ENCODE assay signal across 9 mouse cellular contexts in the genomic region with DNA sequence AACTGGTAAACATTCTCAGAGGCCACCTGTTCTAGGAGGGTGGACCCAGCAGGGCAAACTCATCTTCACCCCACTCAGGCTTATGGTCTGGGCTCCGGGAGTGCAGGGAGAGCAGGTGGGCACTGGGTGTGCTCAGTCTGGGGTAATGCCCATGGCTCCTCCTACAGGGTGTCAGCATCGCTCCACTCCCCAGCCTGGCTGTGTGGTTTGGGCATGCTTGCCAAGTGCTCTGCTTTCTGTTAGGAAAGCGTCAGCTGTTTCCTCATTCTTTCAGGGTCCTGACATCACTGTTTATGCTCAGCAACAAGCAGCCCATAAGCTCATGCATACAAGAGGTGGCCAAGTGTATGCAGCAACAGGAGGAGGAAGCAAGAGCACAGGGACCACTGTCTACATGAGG. TPM values are rescaled to one million over a fixed set of nuclear protein-coding genes. Genes with fewer than 3 reads are reported as not detected.
DNase-seq lines count a peak whose midpoint lies in the region; ATAC-seq and TF ChIP-seq lines count a peak whose summit lies in the region.
"Had no signal": no experiment of that assay in that cellular context is flagged by ENCODE, and none has a peak within 500 bp of the region (broad histone marks: within the 10 kb centered on the region; RNA-seq: fewer than 3 reads in every experiment).

No protein-coding gene starts in this region.

- 30% methylated on average over 3 of the region's 3 CpGs for WGBS in kidney, adult 2 months
- 69% methylated on average over 3 of the region's 3 CpGs for WGBS in limb, embryonic 12.5 days

- ATAC-seq in limb, embryonic 12.5 days (ENCODE audit: insufficient number of reproducible peaks, insufficient read depth, low FRiP score, low TSS enrichment, low read depth): peak; percentile 71

- H3K27me3 ChIP-seq in kidney, adult 2 months (replicated peaks; ENCODE audit: control insufficient read depth, insufficient read depth, low read length): no peaks in the 10 kb centered on the region
- no peaks in the 10 kb centered on the region for H3K27me3 ChIP-seq in limb, embryonic 12.5 days
- H3K27me3 ChIP-seq in splenic B cell, adult 2 months (ENCODE audit: control insufficient read depth, insufficient read depth, low read length, poor library complexity, severe bottlenecking): no peaks in the 10 kb centered on the region
- H3K27me3 ChIP-seq: liver, embryonic 13.5 days had no signal

- no peak overlapping the region for H3K9ac ChIP-seq in limb, embryonic 12.5 days (replicated peaks)
- H3K9ac ChIP-seq: liver, embryonic 13.5 days had no signal

- H3K4me1 ChIP-seq in kidney, adult 2 months (ENCODE audit: control insufficient read depth, insufficient read depth, low read length): no peaks in the 10 kb centered on the region
- H3K4me1 ChIP-seq in limb, embryonic 12.5 days (replicated peaks): peaks cover 19% of the 10 kb centered on the region

- H3K9me3 ChIP-seq in limb, embryonic 12.5 days: no peaks in the 10 kb centered on the region
- H3K9me3 ChIP-seq: liver, embryonic 13.5 days had no signal

- H3K36me3 ChIP-seq in kidney, adult 2 months (ENCODE audit: control insufficient read depth, insufficient read depth, low read length): no peaks in the 10 kb centered on the region
- no peaks in the 10 kb centered on the region for H3K36me3 ChIP-seq in limb, embryonic 12.5 days
- no peaks in the 10 kb centered on the region for H3K36me3 ChIP-seq in splenic B cell, adult 2 months (ENCODE audit: control insufficient read depth, insufficient read depth, low read length, poor library complexity, severe bottlenecking)
- H3K36me3 ChIP-seq: liver, embryonic 13.5 days had no signal

- no peak overlapping the region for H3K4me2 ChIP-seq in limb, embryonic 12.5 days
- H3K4me2 ChIP-seq: liver, embryonic 13.5 days had no signal

- H3K27ac ChIP-seq in kidney, adult 2 months (ENCODE audit: insufficient read depth, low read depth, low read length): no peak overlapping the region
- H3K27ac ChIP-seq in limb, embryonic 12.5 days: no peak overlapping the region
- H3K27ac ChIP-seq: liver, embryonic 13.5 days had no signal

- DNase-seq in kidney, adult 2 months: peak; percentile 55
- no peak for DNase-seq in kidney, adult 18-20 months
- peak; percentile 94 for DNase-seq in NIH3T3 (ENCODE audit: low read depth)
- DNase-seq in heart, adult 9 months (ENCODE audit: low spot score in 2 of 2): peak; percentile 66 to 73
- DNase-seq in splenic B cell, adult 2 months (ENCODE audit: low read depth, low spot score): peak; percentile 12
- DNase-seq in embryo, embryonic 10 days (ENCODE audit: low spot score): no peak
- no peak for DNase-seq in left cerebral cortex, adult 9 months (ENCODE audit: low spot score in 2 of 2)
- DNase-seq: liver, embryonic 13.5 days had no signal

- TF ChIP-seq POLR2A in kidney, adult 2 months (IDR thresholded peaks at IDR 0.05; ENCODE audit: low read depth, low read length): no peak

- TF ChIP-seq CTCF in kidney, adult 2 months (conservative IDR thresholded peaks at IDR 0.05; ENCODE audit: insufficient read depth, insufficient read length, low read depth, low read length): no peak

- H3K4me3 ChIP-seq in kidney, adult 2 months (ENCODE audit: insufficient read depth, low read depth, low read length): no peak overlapping the region
- H3K4me3 ChIP-seq in limb, embryonic 12.5 days (replicated peaks): no peak overlapping the region
- H3K4me3 ChIP-seq: liver, embryonic 13.5 days had no signal

RNA-seq across cellular contexts. Expression of gene Jdp2, which starts 57.7 kb away (rescaled TPM):
- polyA plus RNA-seq in kidney, adult 2 months (2012; rRNA removed): 6.2 and 7.7 TPM in 2 replicates
- 0.87 and 1.1 TPM in 2 replicates for polyA plus RNA-seq in limb, embryonic 12.5 days (2016; fragmentation: Nextera tagmentation; extraction: Ambion mirVana)

Comparison
In these comparisons a context has a peak if more than half of its experiments do, and no peak if none do; other contexts are left out.
1. DNase-seq: peak in kidney, adult 2 months (single experiment), NIH3T3 (single experiment), heart, adult 9 months (2 of 2) and splenic B cell, adult 2 months (single experiment); none in kidney, adult 18-20 months (single experiment), embryo, embryonic 10 days (single experiment) and left cerebral cortex, adult 9 months (0 of 2).